Mouse (Mus musculus) heart, postnatal 25 days (tissue): ENCODE measurements around the gene Csgalnact2. TPM values are rescaled to one million over a fixed set of nuclear protein-coding genes. Genes with fewer than 3 reads are reported as not detected.
A peak's percentile ranks its signal among the peaks of the same experiment; 100 is the strongest.

ENCODE experiments used
- DNase-seq: peaks from one replicate; pipeline ENCODE4 v3.0.0; 2022; ENCODE audit warnings: low spot score
- intact Hi-C: fragments of 180-260 bp; cut with DNase I; formaldehyde crosslinking; loops from one replicate; pipeline ENCODE4 v1.15.1; 2025
- total RNA-seq, 2 experiments: library from RNA; stranded (reverse); gene quantifications; 2 replicates each; pipeline ENCODE4 v1.2.3; 2021

Csgalnact2 gene
- 10 to 100 TPM; 16.3 TPM for total RNA-seq

GRCm38 (mm10) chr6:118138731-118139709, at the start of gene Csgalnact2:
TSS of gene Csgalnact2 (minus strand) at chr6:118139140.
- peak; percentile 92 for DNase-seq
- intact Hi-C loops, result no loop called here

GRCm38 (mm10) chr6:118188599-118188998, 49.7 kb upstream of the Csgalnact2 start:
- intact Hi-C loops, result no loop called here
- no peak for DNase-seq

- no peak for DNase-seq
- intact Hi-C loops, result no loop called here
These were observed 48.3 kb upstream of the Csgalnact2 start for GRCm38 (mm10) chr6:118187285-118187641.

- intact Hi-C loops, result no loop called here
- DNase-seq, result no peak
These were observed 47.8 kb upstream of the Csgalnact2 start for GRCm38 (mm10) chr6:118186620-118187284.

- DNase-seq, result no peak
- intact Hi-C loops, result no loop called here
These were observed 45.2 kb upstream of the Csgalnact2 start for GRCm38 (mm10) chr6:118184126-118184525.

GRCm38 (mm10) chr6:118180085-118180423, 41.1 kb upstream of the Csgalnact2 start:
- intact Hi-C loops, result no loop called here
- no peak for DNase-seq

- peak; percentile 34 for DNase-seq
- intact Hi-C loops, result loop anchor here (1.0 kb wide), 2 partner anchors 200 to 240 kb away; partner anchors contain the start of gene Bms1
These were observed 40.6 kb upstream of the Csgalnact2 start for GRCm38 (mm10) chr6:118179316-118180084.

GRCm38 (mm10) chr6:118173975-118174328, 35.0 kb upstream of the Csgalnact2 start:
- DNase-seq, result no peak
- intact Hi-C loops, result no loop called here

- intact Hi-C loops, result no loop called here
- DNase-seq, result no peak
These were observed 34.5 kb upstream of the Csgalnact2 start for GRCm38 (mm10) chr6:118173251-118173974.

GRCm38 (mm10) chr6:118171386-118171785, 32.4 kb upstream of the Csgalnact2 start:
- no peak for DNase-seq
- intact Hi-C loops, result no loop called here

- intact Hi-C loops, result no loop called here
- DNase-seq, result no peak
These were observed 29.2 kb upstream of the Csgalnact2 start for GRCm38 (mm10) chr6:118168106-118168505.

GRCm38 (mm10) chr6:118167013-118167412, 28.1 kb upstream of the Csgalnact2 start:
- DNase-seq, result no peak

GRCm38 (mm10) chr6:118165516-118165915, 26.6 kb upstream of the Csgalnact2 start:
- DNase-seq, result no peak
- intact Hi-C loops, result no loop called here

More at GRCm38 (mm10) chr6:118167013-118167412, 28.1 kb upstream of the Csgalnact2 start:
- intact Hi-C loops, result no loop called here

- no peak for DNase-seq
- intact Hi-C loops, result no loop called here
These were observed 25.8 kb upstream of the Csgalnact2 start for GRCm38 (mm10) chr6:118164691-118165090.

- DNase-seq, result no peak
These were observed 24.1 kb upstream of the Csgalnact2 start for GRCm38 (mm10) chr6:118163086-118163485.

GRCm38 (mm10) chr6:118162457-118163082, 23.6 kb upstream of the Csgalnact2 start:
- DNase-seq, result no peak
- intact Hi-C loops, result no loop called here

More at GRCm38 (mm10) chr6:118163086-118163485, 24.1 kb upstream of the Csgalnact2 start:
- intact Hi-C loops, result no loop called here

GRCm38 (mm10) chr6:118153091-118153490, 14.2 kb upstream of the Csgalnact2 start:
- DNase-seq, result no peak
- intact Hi-C loops, result no loop called here

GRCm38 (mm10) chr6:118150988-118151387, 12.0 kb upstream of the Csgalnact2 start:
- DNase-seq, result no peak
- intact Hi-C loops, result no loop called here

GRCm38 (mm10) chr6:118150538-118150937, 11.6 kb upstream of the Csgalnact2 start:
- no peak for DNase-seq
- intact Hi-C loops, result no loop called here
